Mouse (Mus musculus): ENCODE measurements at regions not wholly inside any gene's neighbourhood (a gene's known extent, or its start where the extent isn't known, plus 50 kb on each side); places are given as distances from the start of the nearest gene placed in this dataset.

DNA sequence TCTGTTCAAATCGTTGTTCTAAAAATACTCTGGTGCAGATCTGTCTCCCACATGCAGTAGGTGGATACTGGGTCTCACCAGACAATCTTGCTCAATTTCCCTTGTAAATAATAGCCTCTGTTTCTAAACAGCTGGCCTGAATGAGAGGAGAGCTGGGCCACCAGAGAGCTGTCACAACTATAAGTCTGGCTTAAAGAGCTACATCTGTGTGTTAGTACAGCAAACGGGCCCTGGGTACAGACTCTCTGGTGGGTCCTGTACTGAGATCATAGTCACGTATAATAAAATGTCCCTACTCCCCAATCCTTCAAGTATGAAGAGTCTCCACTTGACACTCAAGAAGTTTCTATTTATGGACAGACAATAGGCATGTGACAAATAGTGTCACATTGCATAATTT is 375.7 kb upstream of the Noct start:
- ATAC-seq (ENCODE audit: extremely low read depth, insufficient number of reproducible peaks, low FRiP score, poor library complexity, severe bottlenecking): no peak
- no peaks in the 10 kb centered on the region for H3K4me1 ChIP-seq (ENCODE audit: insufficient read depth, low read depth, low read length)
- H3K9me3 ChIP-seq (replicated peaks): peaks cover 5% of the 10 kb centered on the region; the same call in 1 of the 2 replicates
- no peak overlapping the region for H3K4me3 ChIP-seq (ENCODE audit: low read depth, low read length)
- no peak for TF ChIP-seq CTCF (IDR thresholded peaks at IDR 0.05; ENCODE audit: low read depth, low read length)
- no peak for TF ChIP-seq GATA1 (IDR thresholded peaks at IDR 0.05; ENCODE audit: borderline replicate concordance, low read length)
- TF ChIP-seq TAL1 (conservative IDR thresholded peaks at IDR 0.05; ENCODE audit: low read depth, low read length): no peak
- no peak for TF ChIP-seq POLR2AphosphoS5 (IDR thresholded peaks at IDR 0.05; ENCODE audit: insufficient replicate concordance, low read depth, low read length)
- no peak for TF ChIP-seq GATA2 (IDR thresholded peaks at IDR 0.05; ENCODE audit: borderline replicate concordance, low read depth, low read length)
- no peak for DNase-seq (ENCODE audit: low spot score)
- H3K27me3 ChIP-seq (ENCODE audit: insufficient read depth, low read length): no peaks in the 10 kb centered on the region
- H3K36me3 ChIP-seq (replicated peaks): no peaks in the 10 kb centered on the region

DNA sequence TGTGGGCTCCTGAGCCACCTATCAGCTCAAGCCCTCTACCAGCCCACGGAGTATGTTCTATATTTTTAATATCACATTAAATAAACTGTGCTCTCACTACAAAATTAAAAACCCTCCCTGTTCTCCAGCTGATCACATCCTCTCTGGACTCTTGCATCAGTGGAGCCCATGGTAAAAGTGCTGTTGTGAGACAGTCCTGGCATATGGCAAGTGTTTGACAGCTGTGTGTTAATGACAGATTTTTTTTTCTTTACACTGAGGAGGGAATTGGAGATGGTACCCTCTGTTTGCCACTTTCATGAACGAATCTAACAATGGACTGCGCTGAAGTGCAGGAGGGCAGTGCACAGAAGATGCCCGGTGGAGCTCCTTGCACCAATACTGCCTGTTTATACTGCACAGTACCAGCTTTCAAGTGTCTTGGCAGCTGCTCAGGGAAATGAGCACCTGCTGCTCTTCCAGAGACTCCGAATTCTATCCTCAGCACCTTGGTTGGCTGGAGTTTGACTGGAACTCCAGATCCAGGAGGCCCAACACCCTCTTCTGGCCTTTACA is 373.1 kb upstream of the Noct start:
- 0 out of 2 replicates have a peak, but pooled peaks cover 2% of the 10 kb centered on the region for H3K9me3 ChIP-seq (replicated peaks)
- H3K4me3 ChIP-seq (ENCODE audit: low read depth, low read length): no peak overlapping the region
- TF ChIP-seq GATA2 (IDR thresholded peaks at IDR 0.05; ENCODE audit: borderline replicate concordance, low read depth, low read length) (no peak), POLR2AphosphoS5 (IDR thresholded peaks at IDR 0.05; ENCODE audit: insufficient replicate concordance, low read depth, low read length) (no peak), CTCF (IDR thresholded peaks at IDR 0.05; ENCODE audit: low read depth, low read length) (no peak), TAL1 (conservative IDR thresholded peaks at IDR 0.05; ENCODE audit: low read depth, low read length) (no peak), GATA1 (IDR thresholded peaks at IDR 0.05; ENCODE audit: borderline replicate concordance, low read length) (no peak)
- no peaks in the 10 kb centered on the region for H3K36me3 ChIP-seq (replicated peaks)
- ATAC-seq (ENCODE audit: extremely low read depth, insufficient number of reproducible peaks, low FRiP score, poor library complexity, severe bottlenecking): no peak
- H3K27me3 ChIP-seq (ENCODE audit: insufficient read depth, low read length): no peaks in the 10 kb centered on the region
- no peaks in the 10 kb centered on the region for H3K4me1 ChIP-seq (ENCODE audit: insufficient read depth, low read depth, low read length)
- no peak for DNase-seq (ENCODE audit: low spot score)

DNA sequence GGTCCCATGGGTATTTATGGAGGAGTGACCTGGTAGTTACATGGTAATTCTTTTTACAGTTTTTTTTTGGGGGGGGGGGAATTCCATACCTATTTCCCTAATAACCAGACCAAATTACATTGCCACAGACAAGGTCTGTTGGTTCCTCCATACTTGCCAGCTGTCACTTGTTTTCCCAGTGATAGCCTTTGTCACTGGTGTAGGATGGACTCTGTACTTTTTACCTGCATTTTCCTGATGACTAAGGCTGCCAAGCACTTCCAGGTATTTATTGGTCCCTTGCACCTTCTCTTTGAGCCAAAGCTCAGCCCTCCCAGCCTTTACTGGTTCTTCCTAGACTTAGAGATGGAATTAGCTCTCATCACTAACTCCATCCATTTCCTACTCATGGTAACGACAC is 357.1 kb upstream of the Noct start:
- no peaks in the 10 kb centered on the region for H3K4me1 ChIP-seq (ENCODE audit: insufficient read depth, low read depth, low read length)
- TF ChIP-seq GATA1 (IDR thresholded peaks at IDR 0.05; ENCODE audit: borderline replicate concordance, low read length): no peak
- no peak for TF ChIP-seq POLR2AphosphoS5 (IDR thresholded peaks at IDR 0.05; ENCODE audit: insufficient replicate concordance, low read depth, low read length)
- no peak for TF ChIP-seq TAL1 (conservative IDR thresholded peaks at IDR 0.05; ENCODE audit: low read depth, low read length)
- ATAC-seq (ENCODE audit: extremely low read depth, insufficient number of reproducible peaks, low FRiP score, poor library complexity, severe bottlenecking) (no peak), DNase-seq (ENCODE audit: low spot score) (no peak)
- H3K27me3 ChIP-seq (ENCODE audit: insufficient read depth, low read length): no peaks in the 10 kb centered on the region
- no peaks in the 10 kb centered on the region for H3K36me3 ChIP-seq (replicated peaks)
- no peak overlapping the region for H3K4me3 ChIP-seq (ENCODE audit: low read depth, low read length)
- H3K9me3 ChIP-seq (replicated peaks): no peaks in the 10 kb centered on the region

DNA sequence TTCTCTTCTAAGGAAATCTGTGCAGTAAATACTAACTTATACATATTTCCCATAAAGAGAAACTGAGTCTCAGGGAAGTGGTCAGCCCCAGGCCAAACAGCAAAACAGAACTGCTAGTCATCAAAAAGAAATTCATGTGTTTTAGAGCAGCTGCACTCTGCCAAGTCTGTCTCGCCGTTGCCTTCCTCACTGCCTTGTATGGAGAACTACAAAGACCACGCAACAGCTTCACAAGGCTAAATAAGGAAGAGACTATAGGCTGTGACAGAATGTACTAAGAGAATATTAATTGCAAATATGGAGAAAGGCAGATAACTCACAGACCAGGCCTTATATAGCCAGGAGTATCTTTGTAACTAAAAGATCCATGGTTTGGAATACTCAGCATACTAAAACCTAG is 355.0 kb upstream of the Noct start:
- Histone ChIP-seq H3K9me3 (replicated peaks) (no peaks in the 10 kb centered on the region), H3K4me1 (ENCODE audit: insufficient read depth, low read depth, low read length) (no peaks in the 10 kb centered on the region), H3K27me3 (ENCODE audit: insufficient read depth, low read length) (no peaks in the 10 kb centered on the region), H3K4me3 (ENCODE audit: low read depth, low read length) (no peak overlapping the region), H3K36me3 (replicated peaks) (no peaks in the 10 kb centered on the region)
- no peak for DNase-seq (ENCODE audit: low spot score)
- TF ChIP-seq GATA2 (IDR thresholded peaks at IDR 0.05; ENCODE audit: borderline replicate concordance, low read depth, low read length) (no peak), TAL1 (conservative IDR thresholded peaks at IDR 0.05; ENCODE audit: low read depth, low read length) (no peak), GATA1 (IDR thresholded peaks at IDR 0.05; ENCODE audit: borderline replicate concordance, low read length) (no peak), POLR2AphosphoS5 (IDR thresholded peaks at IDR 0.05; ENCODE audit: insufficient replicate concordance, low read depth, low read length) (no peak), CTCF (IDR thresholded peaks at IDR 0.05; ENCODE audit: low read depth, low read length) (no peak)
- ATAC-seq (ENCODE audit: extremely low read depth, insufficient number of reproducible peaks, low FRiP score, poor library complexity, severe bottlenecking): no peak

DNA sequence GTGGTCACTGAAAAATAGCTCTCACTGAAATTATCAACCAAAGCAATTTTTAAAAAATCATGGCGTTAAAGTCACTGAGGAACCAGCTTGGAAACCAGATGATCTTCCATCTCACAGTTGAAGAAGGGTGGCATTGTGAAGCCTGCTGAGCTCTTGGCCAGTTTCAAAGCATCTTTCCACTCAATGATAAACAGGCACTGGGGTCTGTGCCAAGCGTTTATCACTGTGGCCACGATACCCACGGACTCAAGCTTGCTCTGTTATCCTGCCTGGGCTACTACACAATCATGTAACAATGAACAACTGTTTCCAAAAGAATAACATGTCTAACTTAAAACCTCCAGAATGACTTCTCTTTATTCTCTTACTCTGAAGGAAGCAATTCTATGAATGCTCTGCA is 345.2 kb upstream of the Noct start:
- H3K9me3 ChIP-seq (replicated peaks): no peaks in the 10 kb centered on the region; the same call in none of the 2 replicates
- DNase-seq (ENCODE audit: low spot score): no peak
- no peak for ATAC-seq (ENCODE audit: extremely low read depth, insufficient number of reproducible peaks, low FRiP score, poor library complexity, severe bottlenecking)
- no peak overlapping the region for H3K4me3 ChIP-seq (ENCODE audit: low read depth, low read length)
- TF ChIP-seq GATA2 (IDR thresholded peaks at IDR 0.05; ENCODE audit: borderline replicate concordance, low read depth, low read length) (no peak), TAL1 (conservative IDR thresholded peaks at IDR 0.05; ENCODE audit: low read depth, low read length) (no peak), CTCF (IDR thresholded peaks at IDR 0.05; ENCODE audit: low read depth, low read length) (no peak), POLR2AphosphoS5 (IDR thresholded peaks at IDR 0.05; ENCODE audit: insufficient replicate concordance, low read depth, low read length) (no peak), GATA1 (IDR thresholded peaks at IDR 0.05; ENCODE audit: borderline replicate concordance, low read length) (no peak)
- H3K4me1 ChIP-seq (ENCODE audit: insufficient read depth, low read depth, low read length): no peaks in the 10 kb centered on the region
- H3K36me3 ChIP-seq (replicated peaks): no peaks in the 10 kb centered on the region
- no peaks in the 10 kb centered on the region for H3K27me3 ChIP-seq (ENCODE audit: insufficient read depth, low read length)

DNA sequence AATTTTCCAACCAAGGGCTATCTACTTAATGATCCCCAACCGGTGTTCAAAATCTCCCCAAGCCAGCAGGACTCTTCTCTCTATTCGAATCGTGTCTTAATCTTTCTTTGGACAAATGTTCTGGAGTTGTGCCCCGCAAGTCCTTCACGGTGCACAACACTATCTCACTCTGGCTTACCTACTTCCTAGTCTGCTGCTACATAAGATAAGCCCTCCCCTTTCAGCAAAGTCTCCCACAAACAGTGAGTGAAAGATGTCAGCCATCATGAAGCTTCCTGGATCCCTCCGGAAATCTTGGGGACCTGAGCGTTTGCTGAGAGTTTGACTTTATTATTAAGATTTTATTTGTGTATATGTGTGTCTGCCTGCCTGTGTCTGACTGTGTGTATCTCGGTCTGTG is 344.7 kb upstream of the Noct start:
- TF ChIP-seq POLR2AphosphoS5 (IDR thresholded peaks at IDR 0.05; ENCODE audit: insufficient replicate concordance, low read depth, low read length): no peak
- no peak for TF ChIP-seq GATA1 (IDR thresholded peaks at IDR 0.05; ENCODE audit: borderline replicate concordance, low read length)
- TF ChIP-seq GATA2 (IDR thresholded peaks at IDR 0.05; ENCODE audit: borderline replicate concordance, low read depth, low read length): no peak
- no peak for TF ChIP-seq CTCF (IDR thresholded peaks at IDR 0.05; ENCODE audit: low read depth, low read length)
- no peak for TF ChIP-seq TAL1 (conservative IDR thresholded peaks at IDR 0.05; ENCODE audit: low read depth, low read length)
- ATAC-seq (ENCODE audit: extremely low read depth, insufficient number of reproducible peaks, low FRiP score, poor library complexity, severe bottlenecking) (no peak), DNase-seq (ENCODE audit: low spot score) (no peak)
- Histone ChIP-seq H3K9me3 (replicated peaks) (peaks cover 2% of the 10 kb centered on the region), H3K4me3 (ENCODE audit: low read depth, low read length) (no peak overlapping the region), H3K4me1 (ENCODE audit: insufficient read depth, low read depth, low read length) (no peaks in the 10 kb centered on the region), H3K27me3 (ENCODE audit: insufficient read depth, low read length) (no peaks in the 10 kb centered on the region), H3K36me3 (replicated peaks) (no peaks in the 10 kb centered on the region)
